Mouse (Mus musculus): ENCODE data around the gene Lhcgr.
A peak's percentile ranks its signal among the peaks of the same experiment; 100 is the strongest.
"Not testable (repeated sequence)": the region's sequence is repeated elsewhere in the genome, so short reads cannot be mapped to it uniquely, and the experiment has no call there.

Gene Lhcgr

GRCm38 (mm10) chr17:88791440-88792152 lies at the start of gene Lhcgr:
Gene Lhcgr (minus strand): TSS chr17:88791990.
- peak; percentile 59 for DNase-seq (ENCODE audit: low spot score)

- DNase-seq (ENCODE audit: low spot score) = no peak
These were observed 25.8 kb upstream of the Lhcgr start for GRCm38 (mm10) chr17:88817601-88818000.

GRCm38 (mm10) chr17:88812943-88813342 lies 21.2 kb upstream of the Lhcgr start:
- not testable (repeated sequence) for DNase-seq (ENCODE audit: low spot score)

GRCm38 (mm10) chr17:88810807-88811206 lies 19.0 kb upstream of the Lhcgr start:
- DNase-seq (ENCODE audit: low spot score) = no peak

- no peak for DNase-seq (ENCODE audit: low spot score)
These were observed 14.6 kb upstream of the Lhcgr start for GRCm38 (mm10) chr17:88806421-88806820.

- DNase-seq (ENCODE audit: low spot score) = peak; percentile 76
These were observed 11.7 kb upstream of the Lhcgr start for GRCm38 (mm10) chr17:88803441-88803840.

- DNase-seq (ENCODE audit: low spot score) = no peak
These were observed 1.1 kb downstream of the Lhcgr start for GRCm38 (mm10) chr17:88790680-88791079.

- no peak for DNase-seq (ENCODE audit: low spot score)
These were observed 3.4 kb downstream of the Lhcgr start for GRCm38 (mm10) chr17:88788392-88788791.

- no peak for DNase-seq (ENCODE audit: low spot score)
These were observed 4.9 kb downstream of the Lhcgr start for GRCm38 (mm10) chr17:88786881-88787280.

GRCm38 (mm10) chr17:88786385-88786784 lies 5.4 kb downstream of the Lhcgr start:
- DNase-seq (ENCODE audit: low spot score) = no peak

GRCm38 (mm10) chr17:88779148-88779547 lies 12.6 kb downstream of the Lhcgr start:
- no peak for DNase-seq (ENCODE audit: low spot score)

- no peak for DNase-seq (ENCODE audit: low spot score)
These were observed 17.7 kb downstream of the Lhcgr start for GRCm38 (mm10) chr17:88774103-88774526.

GRCm38 (mm10) chr17:88770081-88770480 lies 21.7 kb downstream of the Lhcgr start:
- no peak for DNase-seq (ENCODE audit: low spot score)

GRCm38 (mm10) chr17:88769283-88769859 lies 22.4 kb downstream of the Lhcgr start:
- no peak for DNase-seq (ENCODE audit: low spot score)

GRCm38 (mm10) chr17:88766857-88767256 lies 24.9 kb downstream of the Lhcgr start:
- no peak for DNase-seq (ENCODE audit: low spot score)

GRCm38 (mm10) chr17:88764136-88764485 lies 27.7 kb downstream of the Lhcgr start:
- DNase-seq (ENCODE audit: low spot score) = no peak

- no peak for DNase-seq (ENCODE audit: low spot score)
These were observed 28.2 kb downstream of the Lhcgr start for GRCm38 (mm10) chr17:88763396-88764135.

GRCm38 (mm10) chr17:88758003-88758437 lies 33.8 kb downstream of the Lhcgr start:
- no peak for DNase-seq (ENCODE audit: low spot score)

GRCm38 (mm10) chr17:88755776-88756175 lies 36.0 kb downstream of the Lhcgr start:
- peak; percentile 80 for DNase-seq (ENCODE audit: low spot score)

- no peak for DNase-seq (ENCODE audit: low spot score)
These were observed 38.3 kb downstream of the Lhcgr start for GRCm38 (mm10) chr17:88753472-88753857.

GRCm38 (mm10) chr17:88752827-88753471 lies 38.8 kb downstream of the Lhcgr start:
- no peak for DNase-seq (ENCODE audit: low spot score)

GRCm38 (mm10) chr17:88749646-88750045 lies 42.1 kb downstream of the Lhcgr start:
- DNase-seq (ENCODE audit: low spot score) = no peak

- no peak for DNase-seq (ENCODE audit: low spot score)
These were observed 85.5 kb downstream of the Lhcgr start for GRCm38 (mm10) chr17:88706231-88706649.
